Mouse (Mus musculus) gastrocnemius, adult 18-20 months (tissue): ENCODE measurements around the gene Hyal2. TPM values are rescaled to one million over a fixed set of nuclear protein-coding genes. Genes with fewer than 3 reads are reported as not detected.
"Not testable (repeated sequence)": the region's sequence is repeated elsewhere in the genome, so short reads cannot be mapped to it uniquely, and the experiment has no call there.

Experiments used
- DNase-seq: peaks from one replicate; pipeline ENCODE4 v3.0.0; 2021; ENCODE audit warnings: low spot score
- total RNA-seq, 2 experiments: library from RNA; stranded (reverse); gene quantifications; 2 replicates each; pipeline ENCODE4 v1.2.3; 2021

Hyal2 gene
- total RNA-seq, 2 experiments from 2014 or later: 14.0 to 25.3 TPM

DNA sequence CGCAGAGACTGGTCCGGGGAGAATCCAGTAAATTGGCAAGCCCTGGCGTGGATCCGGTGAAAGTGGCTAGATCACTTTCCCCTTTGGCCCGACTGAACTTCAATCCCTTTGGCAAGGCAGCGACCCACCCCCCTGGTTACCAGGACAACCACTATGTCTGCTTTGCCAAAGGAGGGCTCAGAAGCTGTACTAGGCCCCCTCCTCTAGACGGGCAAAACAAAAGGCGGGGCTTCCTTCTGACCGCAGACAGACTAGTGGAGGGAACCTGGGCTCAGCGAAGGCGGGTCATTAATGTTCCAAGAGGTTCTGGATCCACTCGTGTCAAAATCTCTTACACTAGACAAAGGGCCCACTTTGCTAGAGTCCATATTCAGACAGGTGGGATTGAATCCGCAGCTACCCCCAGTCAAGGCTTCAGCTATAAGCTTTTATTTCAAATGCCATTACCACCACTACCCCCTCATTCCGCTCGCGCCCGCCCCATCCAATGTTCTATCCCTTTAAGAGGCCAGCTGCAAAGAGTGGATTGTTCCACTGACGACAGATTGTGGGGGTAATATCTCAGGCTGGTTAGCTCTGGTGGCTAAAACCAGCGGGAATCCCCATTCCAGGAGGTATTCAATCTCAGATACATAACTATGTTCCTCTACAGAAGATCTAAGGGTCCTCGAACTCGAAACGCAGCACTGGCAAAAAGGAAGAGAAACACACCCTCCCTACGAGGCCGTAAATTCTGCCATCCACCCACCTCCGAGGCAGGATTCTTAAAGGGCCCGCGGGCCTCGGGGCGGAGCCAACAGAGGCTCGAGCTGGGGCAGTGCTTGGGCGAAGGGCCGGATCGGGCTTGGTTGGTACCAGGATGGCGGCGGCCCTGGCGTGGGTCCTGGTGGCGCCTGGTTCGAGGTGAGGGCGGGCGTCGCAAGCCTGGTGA lies 851 bp downstream of the Hyal2 start:
- peak; percentile 87 for DNase-seq

DNA sequence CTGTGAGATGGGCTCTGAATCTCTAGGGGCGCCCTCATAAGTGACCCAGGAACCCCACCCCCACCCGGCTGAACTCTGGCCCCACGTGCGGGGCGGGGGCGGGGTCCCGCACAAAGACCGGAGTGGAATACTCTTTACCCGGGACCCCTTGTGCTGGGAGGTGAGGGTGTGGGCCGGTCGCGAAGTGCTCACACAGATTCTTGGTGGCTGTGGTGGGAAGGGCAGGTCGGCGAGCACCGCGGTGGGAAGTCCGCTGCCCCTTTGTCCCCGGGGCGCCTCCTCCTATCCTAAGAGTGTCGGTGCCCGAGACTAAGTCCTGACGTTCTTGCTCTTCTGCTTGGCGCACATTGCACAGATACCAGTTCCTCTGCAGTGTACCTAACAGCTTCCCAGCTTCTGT lies 1.5 kb downstream of the Hyal2 start:
- no peak for DNase-seq

DNA sequence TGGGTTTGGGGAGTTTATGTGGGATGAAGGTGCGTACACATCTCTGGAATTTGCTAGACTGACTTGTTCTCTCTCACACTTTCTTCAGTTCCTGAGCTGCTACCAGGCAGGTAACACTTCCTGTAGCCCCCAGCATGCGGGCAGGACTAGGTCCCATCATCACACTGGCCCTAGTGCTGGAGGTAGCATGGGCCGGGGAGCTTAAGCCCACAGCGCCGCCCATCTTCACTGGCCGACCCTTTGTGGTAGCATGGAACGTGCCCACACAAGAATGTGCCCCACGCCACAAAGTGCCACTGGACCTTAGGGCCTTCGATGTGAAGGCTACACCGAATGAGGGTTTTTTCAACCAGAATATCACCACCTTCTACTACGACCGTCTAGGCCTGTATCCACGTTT lies 2.3 kb downstream of the Hyal2 start:
- no peak for DNase-seq

GRCm38 (mm10) chr9:107570845-107571244 lies 3.1 kb downstream of the Hyal2 start:
- no peak for DNase-seq

DNA sequence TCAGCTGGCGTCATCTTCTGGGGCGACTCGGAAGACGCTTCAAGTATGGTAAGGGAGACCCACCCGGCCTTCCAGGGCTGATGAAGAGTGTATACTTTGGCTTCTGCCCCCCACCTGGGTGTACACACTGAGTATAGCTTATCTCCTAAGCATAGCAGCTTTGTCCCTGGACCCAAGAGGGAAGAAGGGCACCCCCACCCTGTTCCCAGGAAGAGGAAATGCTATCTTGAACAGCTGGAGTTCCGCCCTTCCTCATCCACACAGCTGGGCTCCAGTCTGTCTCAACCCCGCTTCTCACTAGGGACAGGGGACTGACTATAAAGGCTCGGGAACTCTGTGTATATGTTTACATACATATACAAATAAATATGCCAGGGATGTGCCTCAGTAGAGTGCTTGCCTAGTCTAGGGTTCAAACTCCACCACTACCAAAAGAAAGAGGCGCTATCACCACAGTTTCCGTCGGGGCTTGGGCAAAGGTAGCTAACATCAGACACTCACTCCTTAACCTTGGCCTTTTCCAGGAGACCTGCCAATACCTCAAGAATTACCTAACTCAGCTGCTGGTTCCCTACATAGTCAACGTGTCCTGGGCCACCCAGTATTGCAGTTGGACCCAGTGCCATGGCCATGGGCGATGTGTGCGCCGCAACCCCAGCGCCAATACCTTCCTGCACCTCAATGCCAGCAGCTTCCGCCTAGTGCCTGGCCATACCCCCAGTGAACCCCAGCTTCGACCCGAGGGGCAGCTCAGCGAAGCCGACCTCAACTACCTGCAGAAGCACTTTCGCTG lies 4.0 kb downstream of the Hyal2 start:
- DNase-seq: no peak

DNA sequence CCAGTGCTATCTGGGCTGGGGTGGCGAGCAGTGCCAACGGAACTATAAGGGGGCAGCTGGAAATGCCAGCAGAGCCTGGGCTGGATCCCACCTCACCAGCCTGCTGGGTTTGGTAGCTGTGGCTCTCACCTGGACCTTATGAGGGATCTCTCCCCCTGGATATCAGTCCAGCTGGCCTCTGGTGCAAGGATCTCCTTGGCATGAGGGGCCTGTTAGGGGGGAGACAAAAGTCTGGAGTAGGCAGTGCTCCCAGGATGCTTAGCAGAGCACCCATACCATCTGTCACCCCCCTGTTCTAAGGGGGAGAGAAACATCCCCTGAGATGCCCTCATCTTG lies 4.5 kb downstream of the Hyal2 start:
- no peak for DNase-seq

- not testable (repeated sequence) for DNase-seq
Measured at GRCm38 (mm10) chr9:107573774-107574173, 6.0 kb downstream of the Hyal2 start.

DNA sequence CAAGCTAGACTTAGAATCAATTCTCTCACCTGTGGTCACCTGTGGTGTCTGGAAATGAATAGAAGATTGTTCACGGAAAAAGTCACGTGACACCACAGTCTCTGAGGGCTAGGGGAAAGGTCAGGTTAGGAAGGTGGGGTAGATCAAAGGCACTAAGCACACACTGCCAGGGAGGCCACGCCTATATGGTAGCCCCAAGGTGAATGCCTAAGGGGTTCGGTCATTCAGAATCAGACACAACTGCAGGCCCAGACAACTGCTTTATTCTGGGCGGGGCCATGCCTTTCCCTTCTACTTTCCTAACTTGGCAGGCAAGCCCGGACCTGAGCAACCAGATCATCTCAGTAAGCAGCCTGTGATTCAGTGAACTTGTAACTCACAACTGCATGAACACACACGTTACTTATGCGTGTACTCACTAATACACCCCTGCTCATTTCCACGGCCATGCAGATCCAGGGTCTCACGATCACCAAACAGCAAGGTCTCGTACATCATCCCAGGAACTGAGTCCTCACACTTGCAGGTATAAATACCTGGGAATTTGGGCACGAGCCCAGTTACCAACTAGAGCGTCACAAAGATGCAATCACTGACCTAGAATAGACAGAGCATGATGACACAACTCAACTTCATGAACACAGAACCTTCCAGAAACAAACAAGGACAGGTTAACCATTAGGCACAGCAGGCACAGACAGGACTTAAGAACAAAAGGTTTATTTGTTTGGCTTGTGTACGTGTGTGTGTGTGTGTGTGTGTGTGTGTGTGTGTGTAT lies 8.0 kb downstream of the Hyal2 start:
- DNase-seq: no peak

- peak; percentile 81 for DNase-seq
Measured at GRCm38 (mm10) chr9:107576357-107577107, 8.8 kb downstream of the Hyal2 start, which contains the start of gene Hyal1. Gene Hyal1, plus strand, starts transcription at chr9:107576927.

- no peak for DNase-seq
Measured at GRCm38 (mm10) chr9:107577871-107578270, 10.1 kb downstream of the Hyal2 start.

DNA sequence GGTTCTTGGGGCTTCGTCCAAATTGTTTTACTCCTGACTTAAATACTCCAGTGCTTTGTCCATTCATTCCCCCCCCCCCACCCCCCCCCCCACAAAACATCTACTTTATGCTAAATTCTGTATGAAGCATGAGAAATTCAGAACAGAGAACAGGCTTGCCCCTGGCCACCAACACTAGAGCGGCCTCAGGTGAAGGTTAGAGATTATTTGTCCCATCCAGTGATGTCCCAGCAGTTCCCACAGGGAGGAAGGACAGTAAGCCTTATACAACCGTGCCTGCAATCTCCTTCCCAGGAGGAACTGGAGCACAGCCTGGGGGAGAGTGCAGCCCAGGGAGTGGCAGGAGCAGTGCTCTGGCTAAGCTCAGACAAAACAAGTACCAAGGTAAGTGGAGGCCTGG lies 10.8 kb downstream of the Hyal2 start, which contains the start of gene Naa80:
TSS of gene Naa80 (plus strand) at position 301 of the 400 bp plus-strand sequence.
- DNase-seq: no peak

GRCm38 (mm10) chr9:107579023-107579900 lies 11.5 kb downstream of the Hyal2 start:
- no peak for DNase-seq

DNA sequence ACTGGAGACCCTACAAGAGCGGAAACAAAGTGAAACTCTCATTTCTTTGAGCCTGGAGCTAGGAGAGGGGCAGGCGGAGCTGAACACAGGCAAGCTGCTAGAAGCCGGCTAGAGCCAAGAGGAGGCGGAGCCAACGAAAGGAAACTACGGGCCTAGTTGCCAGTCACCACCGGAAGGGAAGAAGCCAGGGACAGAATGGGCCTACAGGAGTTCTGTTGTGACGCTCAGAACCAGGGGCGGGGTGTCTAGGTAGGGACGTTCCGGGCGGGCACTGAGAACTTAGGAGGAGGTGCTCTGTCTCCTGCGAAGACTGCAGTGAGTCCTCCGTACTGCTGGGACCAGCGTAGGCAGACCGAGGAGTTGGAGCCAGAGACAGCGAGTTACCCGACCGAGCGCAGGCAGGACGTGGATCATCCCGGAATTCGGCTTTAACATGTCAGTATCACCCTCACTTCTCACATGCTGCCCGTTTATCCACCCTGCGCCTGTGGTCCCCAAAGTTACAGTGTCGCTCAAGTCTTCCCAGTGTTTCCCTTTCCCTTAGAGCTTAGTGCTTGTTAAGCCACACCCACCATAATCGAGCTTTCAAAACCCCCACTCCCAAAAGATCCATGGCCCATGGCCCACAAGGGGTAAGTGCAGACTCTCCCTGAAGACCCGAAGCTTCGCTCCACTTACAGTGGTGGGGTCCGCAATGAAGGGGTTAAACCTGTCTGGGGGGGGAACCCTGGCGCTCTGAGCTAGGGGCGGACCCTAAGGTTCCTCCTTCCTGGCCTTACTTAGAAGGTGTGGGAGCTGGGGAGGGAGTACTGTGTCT lies 13.0 kb downstream of the Hyal2 start, which contains the start of gene Hyal3:
TSS of gene Hyal3 (plus strand) at position 318 of the 817 bp plus-strand sequence.
- peak; percentile 94 for DNase-seq

GRCm38 (mm10) chr9:107581584-107581983 lies 13.8 kb downstream of the Hyal2 start:
- no peak for DNase-seq

- DNase-seq: no peak
Measured at GRCm38 (mm10) chr9:107582509-107583062, 14.8 kb downstream of the Hyal2 start.

DNA sequence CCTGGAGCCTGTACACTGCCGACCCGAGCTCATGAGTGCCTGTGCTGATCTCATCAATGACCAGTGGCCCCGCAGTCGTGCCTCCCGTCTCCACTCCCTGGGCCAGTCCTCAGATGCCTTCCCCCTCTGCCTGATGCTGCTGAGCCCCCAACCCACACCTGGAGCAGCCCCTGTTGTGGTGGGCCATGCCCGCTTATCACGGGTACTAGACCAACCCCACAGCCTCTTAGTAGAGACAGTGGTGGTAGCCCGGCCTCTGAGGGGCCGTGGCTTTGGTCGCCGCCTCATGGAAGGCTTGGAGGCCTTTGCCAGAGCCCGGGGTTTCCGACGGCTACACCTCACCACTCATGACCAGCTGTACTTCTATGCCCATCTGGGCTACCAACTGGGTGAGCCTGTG lies 15.4 kb downstream of the Hyal2 start:
- DNase-seq: no peak

GRCm38 (mm10) chr9:107586504-107586903 lies 18.8 kb downstream of the Hyal2 start:
- DNase-seq: no peak
